Mouse (Mus musculus) telencephalon, adult 2 months (tissue): ENCODE data around the gene Scgb2a2.
"Not testable (repeated sequence)": the region's sequence is repeated elsewhere in the genome, so short reads cannot be mapped to it uniquely, and the experiment has no call there.

ENCODE experiments used
- DNase-seq: peaks from one replicate; pipeline ENCODE4 v3.0.0-alpha.2; 2011; ENCODE audit warnings: low read depth, low spot score

Gene Scgb2a2

GRCm38 (mm10) chr19:9847262-9847661, at the start of gene Scgb2a2:
TSS of gene Scgb2a2 (plus strand) at chr19:9847562.
- no peak for DNase-seq

GRCm38 (mm10) chr19:9836581-9837340, 10.6 kb upstream of the Scgb2a2 start:
- DNase-seq, result not testable (repeated sequence)

- DNase-seq, result no peak
These were observed 10.0 kb upstream of the Scgb2a2 start for GRCm38 (mm10) chr19:9837341-9837715.

- DNase-seq, result not testable (repeated sequence)
These were observed 2.2 kb downstream of the Scgb2a2 start for GRCm38 (mm10) chr19:9849368-9850075.

GRCm38 (mm10) chr19:9860821-9861220, 13.5 kb downstream of the Scgb2a2 start:
- not testable (repeated sequence) for DNase-seq

GRCm38 (mm10) chr19:9864856-9865255, 17.5 kb downstream of the Scgb2a2 start:
- no peak for DNase-seq

GRCm38 (mm10) chr19:9865466-9865865, 18.1 kb downstream of the Scgb2a2 start:
- DNase-seq, result no peak

- DNase-seq, result peak; percentile 64
These were observed 30.9 kb downstream of the Scgb2a2 start for GRCm38 (mm10) chr19:9878186-9878835.

GRCm38 (mm10) chr19:9886348-9886747, 39.0 kb downstream of the Scgb2a2 start:
- DNase-seq, result no peak

- no peak for DNase-seq
These were observed 39.4 kb downstream of the Scgb2a2 start for GRCm38 (mm10) chr19:9886771-9887170.

GRCm38 (mm10) chr19:9896067-9896466, 48.7 kb downstream of the Scgb2a2 start:
- DNase-seq, result no peak

GRCm38 (mm10) chr19:9898339-9899066, 51.1 kb downstream of the Scgb2a2 start:
- DNase-seq, result no peak

- DNase-seq, result peak; percentile 100
These were observed 51.9 kb downstream of the Scgb2a2 start, which contains the start of gene Incenp for GRCm38 (mm10) chr19:9899072-9899779. TSS of gene Incenp (minus strand) at chr19:9899551.

GRCm38 (mm10) chr19:9899780-9900146, 52.4 kb downstream of the Scgb2a2 start:
- no peak for DNase-seq

GRCm38 (mm10) chr19:9900696-9901095, 53.3 kb downstream of the Scgb2a2 start:
- not testable (repeated sequence) for DNase-seq
